Mouse (Mus musculus) liver, postnatal 0 days (tissue): ENCODE measurements at regions not wholly inside any gene's neighbourhood (a gene's known extent, or its start where the extent isn't known, plus 50 kb on each side); places are given as distances from the start of the nearest gene placed in this dataset.

Experiments used
- ATAC-seq: fragments of 200-750 bp; cut with Nextera tagmentation; 2 replicates; pipeline ENCODE4 v1.8.0; 2017; ENCODE audit warnings: mild to moderate bottlenecking, moderate library complexity
- DNase-seq: peaks from one replicate; pipeline ENCODE4 v3.0.0-alpha.2; 2016
- H3K27ac ChIP-seq: fragments of 300-500 bp; sonication (generic); 2 replicates; pipeline ENCODE4 v1.5.1; 2014; ENCODE audit warnings: antibody characterized with exemption, moderate library complexity, mild to moderate bottlenecking, low read depth
- H3K27me3 ChIP-seq: fragments of 300-500 bp; sonication (generic); 2 replicates; pipeline ENCODE4 v1.6.1; 2014; ENCODE audit warnings: low read length, control low read depth, mixed read lengths; ENCODE audit not compliant: insufficient read depth
- H3K36me3 ChIP-seq: fragments of 300-500 bp; sonication (generic); replicated peaks from 2 replicates; pipeline ENCODE4 v1.6.1; 2014; ENCODE audit warnings: mild to moderate bottlenecking, control low read depth, low read length, moderate library complexity, mixed read lengths; ENCODE audit not compliant: insufficient read depth
- H3K4me1 ChIP-seq: fragments of 300-500 bp; sonication (generic); 2 replicates; pipeline ENCODE4 v1.6.1; 2014; ENCODE audit warnings: antibody characterized with exemption, mild to moderate bottlenecking, control low read depth; ENCODE audit not compliant: insufficient read depth
- H3K4me2 ChIP-seq: fragments of 300-500 bp; sonication (generic); 2 replicates; pipeline ENCODE4 v1.6.1; 2014; ENCODE audit warnings: low read depth, mild to moderate bottlenecking, low read length, moderate library complexity, mixed read lengths
- H3K4me3 ChIP-seq: fragments of 300-500 bp; sonication (generic); 2 replicates; pipeline ENCODE4 v1.5.1; 2014; ENCODE audit warnings: low read depth, low read length
- H3K9ac ChIP-seq: fragments of 300-500 bp; sonication (generic); replicated peaks from 2 replicates; pipeline ENCODE4 v1.6.1; 2014; ENCODE audit warnings: mild to moderate bottlenecking, moderate library complexity
- H3K9me3 ChIP-seq: fragments of 300-500 bp; sonication (generic); 2 replicates; pipeline ENCODE4 v1.6.1; 2016; ENCODE audit warnings: mild to moderate bottlenecking, control low read depth, low read length, mixed read lengths
- CTCF ChIP-seq: sonication (generic); IDR thresholded peaks from 2 replicates; pipeline ENCODE4 v1.5.1; 2016; ENCODE audit warnings: antibody characterized with exemption, low read depth
- EP300 ChIP-seq: IDR thresholded peaks from 2 replicates; pipeline ENCODE4 v1.6.1; 2016; ENCODE audit warnings: antibody characterized with exemption, low read depth, mild to moderate bottlenecking
- WGBS: fragments of 180-500 bp; shearing (Covaris S2); extraction: QIAGEN DNeasy Blood & Tissue Kit; methylation state at CpG from one replicate; pipeline ENCODE4 v1.1.7; 2014; ENCODE audit not compliant: insufficient replicate concordance; 5-methylcytosine and 5-hydroxymethylcytosine counted together

GRCm38 (mm10) chr8:34686371-34686770, 574.8 kb upstream of the Gm10131 start:
- H3K4me3 ChIP-seq, result no peak overlapping the region
- no peaks in the 10 kb centered on the region for H3K9me3 ChIP-seq
- no peak for ATAC-seq
- no peak overlapping the region for H3K9ac ChIP-seq
- TF ChIP-seq EP300 (no peak), CTCF (no peak)
- H3K4me1 ChIP-seq, result no peaks in the 10 kb centered on the region
- H3K4me2 ChIP-seq, result no peak overlapping the region
- no peaks in the 10 kb centered on the region for H3K36me3 ChIP-seq
- WGBS, result 79% methylated on average over 10 of the region's 10 CpGs
- H3K27ac ChIP-seq, result no peak overlapping the region
- no peak for DNase-seq
- H3K27me3 ChIP-seq, result no peaks in the 10 kb centered on the region

- Histone ChIP-seq H3K4me1 (no peaks in the 10 kb centered on the region), H3K36me3 (no peaks in the 10 kb centered on the region), H3K9me3 (no peaks in the 10 kb centered on the region), H3K4me3 (no peak overlapping the region), H3K9ac (no peak overlapping the region), H3K27me3 (no peaks in the 10 kb centered on the region), H3K27ac (no peak overlapping the region), H3K4me2 (no peak overlapping the region)
- no peak for TF ChIP-seq CTCF
- no peak for TF ChIP-seq EP300
- DNase-seq (no peak), ATAC-seq (no peak)
- 76% methylated on average over 7 of the region's 7 CpGs for WGBS
These were observed 573.1 kb upstream of the Gm10131 start for GRCm38 (mm10) chr8:34684683-34685082.

- H3K27me3 ChIP-seq, result no peaks in the 10 kb centered on the region
- no peaks in the 10 kb centered on the region for H3K9me3 ChIP-seq
- ATAC-seq (no peak), DNase-seq (no peak)
- no peaks in the 10 kb centered on the region for H3K36me3 ChIP-seq
- TF ChIP-seq CTCF, result no peak
- TF ChIP-seq EP300, result no peak
- no peak overlapping the region for H3K4me3 ChIP-seq
- H3K4me2 ChIP-seq, result no peak overlapping the region
- H3K27ac ChIP-seq, result no peak overlapping the region
- no peaks in the 10 kb centered on the region for H3K4me1 ChIP-seq
- H3K9ac ChIP-seq, result no peak overlapping the region
- 80% methylated on average over 5 of the region's 5 CpGs for WGBS
These were observed 571.6 kb upstream of the Gm10131 start for GRCm38 (mm10) chr8:34683173-34683572.

GRCm38 (mm10) chr8:34682221-34682620, 570.7 kb upstream of the Gm10131 start:
- no peak for TF ChIP-seq EP300
- TF ChIP-seq CTCF, result no peak
- ATAC-seq (no peak), DNase-seq (no peak)
- no peaks in the 10 kb centered on the region for H3K9me3 ChIP-seq
- H3K4me3 ChIP-seq, result no peak overlapping the region
- H3K27me3 ChIP-seq, result no peaks in the 10 kb centered on the region
- no peaks in the 10 kb centered on the region for H3K36me3 ChIP-seq
- H3K4me2 ChIP-seq, result no peak overlapping the region
- H3K27ac ChIP-seq, result no peak overlapping the region
- no peaks in the 10 kb centered on the region for H3K4me1 ChIP-seq
- H3K9ac ChIP-seq, result no peak overlapping the region
- WGBS, result 80% methylated on average over 8 of the region's 8 CpGs

GRCm38 (mm10) chr8:34679565-34680291, 568.2 kb upstream of the Gm10131 start:
- Histone ChIP-seq H3K9ac (no peak overlapping the region; the same call in 1 of the 2 replicates), H3K4me2 (no peak overlapping the region), H3K36me3 (no peaks in the 10 kb centered on the region), H3K4me3 (no peak overlapping the region), H3K27me3 (no peaks in the 10 kb centered on the region), H3K9me3 (no peaks in the 10 kb centered on the region), H3K27ac (no peak overlapping the region), H3K4me1 (no peaks in the 10 kb centered on the region)
- ATAC-seq (no peak), DNase-seq (no peak)
- TF ChIP-seq CTCF, result no peak
- no peak for TF ChIP-seq EP300
- WGBS, result 56% methylated on average over 14 of the region's 14 CpGs

GRCm38 (mm10) chr8:34678879-34679278, 567.3 kb upstream of the Gm10131 start:
- H3K27ac ChIP-seq, result no peak overlapping the region
- 85% methylated on average over 8 of the region's 8 CpGs for WGBS
- no peak overlapping the region for H3K4me2 ChIP-seq
- H3K4me1 ChIP-seq, result no peaks in the 10 kb centered on the region
- no peak overlapping the region for H3K4me3 ChIP-seq
- H3K36me3 ChIP-seq, result no peaks in the 10 kb centered on the region
- no peaks in the 10 kb centered on the region for H3K9me3 ChIP-seq
- no peak for ATAC-seq
- no peak overlapping the region for H3K9ac ChIP-seq
- TF ChIP-seq CTCF (no peak), EP300 (no peak)
- H3K27me3 ChIP-seq, result no peaks in the 10 kb centered on the region
- no peak for DNase-seq

GRCm38 (mm10) chr8:34671716-34672115, 560.2 kb upstream of the Gm10131 start:
- no peak overlapping the region for H3K4me2 ChIP-seq
- H3K9ac ChIP-seq, result no peak overlapping the region
- H3K4me3 ChIP-seq, result no peak overlapping the region
- no peaks in the 10 kb centered on the region for H3K36me3 ChIP-seq
- WGBS, result 9% methylated on average over 3 of the region's 3 CpGs
- no peak for TF ChIP-seq CTCF
- TF ChIP-seq EP300, result no peak
- ATAC-seq (peak; percentile 41; the same call in 1 of the 2 replicates), DNase-seq (peak; percentile 22)
- peaks cover 14% of the 10 kb centered on the region for H3K4me1 ChIP-seq
- H3K9me3 ChIP-seq, result no peaks in the 10 kb centered on the region
- peak overlapping the region; percentile 57 for H3K27ac ChIP-seq
- no peaks in the 10 kb centered on the region for H3K27me3 ChIP-seq
